Mouse (Mus musculus): ENCODE results near the gene Gm11549.

Gm11549 gene

GRCm38 (mm10) chr3:36521073-36522060 is at the start of gene Gm11549:
Gm11549 (minus strand) TSS chr3:36521813.
- no peak for DNase-seq (ENCODE audit: low read depth, low spot score)

- no peak for DNase-seq (ENCODE audit: low read depth, low spot score)
These were observed 48.2 kb upstream of the Gm11549 start for GRCm38 (mm10) chr3:36569836-36570235.

- no peak for DNase-seq (ENCODE audit: low read depth, low spot score)
These were observed 42.1 kb upstream of the Gm11549 start for GRCm38 (mm10) chr3:36563666-36564065.

- DNase-seq (ENCODE audit: low read depth, low spot score): no peak
These were observed 38.0 kb upstream of the Gm11549 start for GRCm38 (mm10) chr3:36559606-36560005.

- no peak for DNase-seq (ENCODE audit: low read depth, low spot score)
These were observed 36.0 kb upstream of the Gm11549 start for GRCm38 (mm10) chr3:36557601-36558000.

- DNase-seq (ENCODE audit: low read depth, low spot score): peak; percentile 90
These were observed 30.9 kb upstream of the Gm11549 start, which contains the start of gene Exosc9 for GRCm38 (mm10) chr3:36552406-36553047. Exosc9 (plus strand) TSS chr3:36552606.

- peak; percentile 60 for DNase-seq (ENCODE audit: low read depth, low spot score)
These were observed 30.3 kb upstream of the Gm11549 start for GRCm38 (mm10) chr3:36551851-36552384.

- no peak for DNase-seq (ENCODE audit: low read depth, low spot score)
These were observed 29.7 kb upstream of the Gm11549 start for GRCm38 (mm10) chr3:36551343-36551742.

GRCm38 (mm10) chr3:36544961-36545360 is 23.3 kb upstream of the Gm11549 start:
- no peak for DNase-seq (ENCODE audit: low read depth, low spot score)

GRCm38 (mm10) chr3:36541399-36541798 is 19.8 kb upstream of the Gm11549 start:
- DNase-seq (ENCODE audit: low read depth, low spot score): no peak

- no peak for DNase-seq (ENCODE audit: low read depth, low spot score)
These were observed 19.1 kb upstream of the Gm11549 start for GRCm38 (mm10) chr3:36540756-36541155.

- DNase-seq (ENCODE audit: low read depth, low spot score): no peak
These were observed 16.3 kb upstream of the Gm11549 start for GRCm38 (mm10) chr3:36537701-36538470.

GRCm38 (mm10) chr3:36536041-36536440 is 14.4 kb upstream of the Gm11549 start:
- no peak for DNase-seq (ENCODE audit: low read depth, low spot score)

- DNase-seq (ENCODE audit: low read depth, low spot score): no peak
These were observed 11.6 kb upstream of the Gm11549 start for GRCm38 (mm10) chr3:36533201-36533672.

- no peak for DNase-seq (ENCODE audit: low read depth, low spot score)
These were observed 11.1 kb upstream of the Gm11549 start for GRCm38 (mm10) chr3:36532738-36533137.

- DNase-seq (ENCODE audit: low read depth, low spot score): peak; percentile 3
These were observed 10.4 kb upstream of the Gm11549 start for GRCm38 (mm10) chr3:36531979-36532542.

GRCm38 (mm10) chr3:36531242-36531641 is 9.6 kb upstream of the Gm11549 start:
- no peak for DNase-seq (ENCODE audit: low read depth, low spot score)

GRCm38 (mm10) chr3:36530781-36531180 is 9.2 kb upstream of the Gm11549 start:
- DNase-seq (ENCODE audit: low read depth, low spot score): no peak

- DNase-seq (ENCODE audit: low read depth, low spot score): no peak
These were observed 8.7 kb upstream of the Gm11549 start for GRCm38 (mm10) chr3:36530345-36530744.

- no peak for DNase-seq (ENCODE audit: low read depth, low spot score)
These were observed 2.9 kb upstream of the Gm11549 start for GRCm38 (mm10) chr3:36524466-36524865.

GRCm38 (mm10) chr3:36522137-36522536 is 524 bp upstream of the Gm11549 start:
- DNase-seq (ENCODE audit: low read depth, low spot score): no peak
